Comparison of ENCODE assay signal across 14 mouse cellular contexts in genomic region chr7:43607743-43608287, GRCm38 (mm10). TPM values are rescaled to one million over a fixed set of nuclear protein-coding genes. Genes with fewer than 3 reads are reported as not detected.
DNase-seq lines count a peak whose midpoint lies in the region; ATAC-seq and TF ChIP-seq lines count a peak whose summit lies in the region.
"Had no signal": no experiment of that assay in that cellular context is flagged by ENCODE, and none has a peak within 500 bp of the region (broad histone marks: within the 10 kb centered on the region; RNA-seq: fewer than 3 reads in every experiment).

No protein-coding gene starts in this region.

- no peak for TF ChIP-seq POLR2A in lung, adult 2 months (IDR thresholded peaks at IDR 0.05; ENCODE audit: borderline replicate concordance, extremely low read depth, low read depth, low read length)

- no peak overlapping the region for H3K27ac ChIP-seq in lung, embryonic 16.5 days (ENCODE audit: low read length)
- H3K27ac ChIP-seq in forebrain, embryonic 14.5 days (ENCODE audit: low read depth, low read length) = no peak overlapping the region
- H3K27ac ChIP-seq in kidney, embryonic 14.5 days (ENCODE audit: low read depth, low read length) = no peak overlapping the region
- H3K27ac ChIP-seq: embryonic facial prominence, embryonic 15.5 days; liver, embryonic 14.5 days; stomach, embryonic 15.5 days had no signal

- WGBS in lung, embryonic 16.5 days = 32% methylated on average over 5 of the region's 5 CpGs
- 25% methylated on average over 5 of the region's 5 CpGs for WGBS in lung, adult 2 months
- WGBS in forebrain, embryonic 14.5 days = 48% methylated on average over 5 of the region's 5 CpGs
- 35% methylated on average over 5 of the region's 5 CpGs for WGBS in kidney, embryonic 14.5 days

- peaks cover 3% of the 10 kb centered on the region; the same call in 1 of the 2 replicates for H3K4me1 ChIP-seq in lung, embryonic 16.5 days (replicated peaks; ENCODE audit: control insufficient read depth, insufficient read depth, low read length)
- H3K4me1 ChIP-seq in lung, adult 2 months (ENCODE audit: control insufficient read depth, insufficient read depth, low read length) = no peaks in the 10 kb centered on the region
- H3K4me1 ChIP-seq in forebrain, embryonic 14.5 days (ENCODE audit: control insufficient read depth, insufficient read depth, low read length) = peaks cover 5% of the 10 kb centered on the region
- H3K4me1 ChIP-seq in kidney, embryonic 14.5 days (ENCODE audit: control insufficient read depth, insufficient read depth, low read length) = 0 out of 2 replicates have a peak, but pooled peaks cover 6% of the 10 kb centered on the region

- H3K4me2 ChIP-seq in lung, embryonic 16.5 days (ENCODE audit: low read depth, low read length) = no peak overlapping the region; the same call in 1 of the 2 replicates
- H3K4me2 ChIP-seq in forebrain, embryonic 14.5 days (ENCODE audit: low read length) = peak overlapping the region; percentile 69
- no peak overlapping the region; the same call in 1 of the 2 replicates for H3K4me2 ChIP-seq in kidney, embryonic 14.5 days (replicated peaks; ENCODE audit: low read depth, low read length)

- ATAC-seq in lung, embryonic 16.5 days (ENCODE audit: low read depth) = 0 out of 2 replicates have a peak, but pooled peaks have one; percentile 12
- no peak for ATAC-seq in forebrain, embryonic 14.5 days
- peak; percentile 21; the same call in 1 of the 2 replicates for ATAC-seq in neutrophil, adult 5-6 weeks (ENCODE audit: extremely low read depth, insufficient number of reproducible peaks, low FRiP score, poor library complexity, severe bottlenecking)
- no peak for ATAC-seq in kidney, embryonic 14.5 days (ENCODE audit: low FRiP score, low TSS enrichment)

- no peaks in the 10 kb centered on the region for H3K27me3 ChIP-seq in lung, embryonic 16.5 days (ENCODE audit: control insufficient read depth, insufficient read depth, low read depth, low read length)
- no peaks in the 10 kb centered on the region for H3K27me3 ChIP-seq in forebrain, embryonic 14.5 days (replicated peaks; ENCODE audit: control insufficient read depth, insufficient read depth, low read length)
- no peaks in the 10 kb centered on the region for H3K27me3 ChIP-seq in kidney, embryonic 14.5 days (ENCODE audit: control insufficient read depth, insufficient read depth, low read length)

- TF ChIP-seq CTCF in lung, adult 2 months (IDR thresholded peaks at IDR 0.05; ENCODE audit: insufficient read depth, low read length) = no peak

- no peaks in the 10 kb centered on the region for H3K36me3 ChIP-seq in lung, embryonic 16.5 days (ENCODE audit: control insufficient read depth, insufficient read depth, low read length)
- no peaks in the 10 kb centered on the region for H3K36me3 ChIP-seq in forebrain, embryonic 14.5 days (ENCODE audit: control insufficient read depth, insufficient read depth, low read length)
- H3K36me3 ChIP-seq in kidney, embryonic 14.5 days (ENCODE audit: control insufficient read depth, insufficient read depth, low read length) = no peaks in the 10 kb centered on the region
- H3K36me3 ChIP-seq: embryonic facial prominence, embryonic 15.5 days; G1E; stomach, embryonic 15.5 days had no signal

- H3K9ac ChIP-seq in lung, embryonic 16.5 days (ENCODE audit: low read length) = no peak overlapping the region
- H3K9ac ChIP-seq in forebrain, embryonic 14.5 days (ENCODE audit: low read length) = no peak overlapping the region; the same call in 1 of the 2 replicates
- no peak overlapping the region for H3K9ac ChIP-seq in kidney, embryonic 14.5 days (ENCODE audit: low read depth, low read length)
- H3K9ac ChIP-seq: embryonic facial prominence, embryonic 15.5 days; liver, embryonic 14.5 days; stomach, embryonic 15.5 days had no signal

- no peak overlapping the region for H3K4me3 ChIP-seq in lung, embryonic 16.5 days (ENCODE audit: low read length)
- H3K4me3 ChIP-seq in lung, adult 2 months (replicated peaks; ENCODE audit: extremely low read depth, low read depth, low read length) = no peak overlapping the region
- no peak overlapping the region for H3K4me3 ChIP-seq in forebrain, embryonic 14.5 days (ENCODE audit: low read depth, low read length)
- no peak overlapping the region for H3K4me3 ChIP-seq in kidney, embryonic 14.5 days (ENCODE audit: low read length)

- DNase-seq in lung, adult 2 months = no peak
- no peak for DNase-seq in forebrain, embryonic 14.5 days (ENCODE audit: low spot score)
- DNase-seq in lung, postnatal 25 days (ENCODE audit: low spot score) = peak; percentile 16
- no peak for DNase-seq in adrenal gland, postnatal 10 days
- no peak for DNase-seq in urinary bladder, postnatal 36 days (ENCODE audit: low spot score in 2 of 2)

- H3K9me3 ChIP-seq in lung, embryonic 16.5 days (ENCODE audit: control insufficient read depth, low read length) = no peaks in the 10 kb centered on the region
- H3K9me3 ChIP-seq in forebrain, embryonic 14.5 days (replicated peaks; ENCODE audit: control insufficient read depth, low read length) = no peaks in the 10 kb centered on the region
- no peaks in the 10 kb centered on the region for H3K9me3 ChIP-seq in kidney, embryonic 14.5 days (ENCODE audit: control insufficient read depth, low read length)
- H3K9me3 ChIP-seq: embryonic facial prominence, embryonic 15.5 days; G1E; stomach, embryonic 15.5 days had no signal

RNA-seq across cellular contexts. Expression of gene Zfp819, which starts 0.8 kb away (rescaled TPM):
- polyA plus RNA-seq in lung, embryonic 16.5 days (2015; fragmentation: Nextera tagmentation; extraction: Ambion mirVana) = 0.41 and 0.80 TPM in 2 replicates
- 0.09 TPM in 1 of 2 replicates, not detected in the other for polyA plus RNA-seq in lung, adult 2 months (2012; rRNA removed)
- 0.47 and 0.53 TPM in 2 replicates for polyA plus RNA-seq in forebrain, embryonic 14.5 days (2014; fragmentation: Nextera tagmentation; extraction: Ambion mirVana)
- 0.23 and 1.6 TPM in 2 replicates for total RNA-seq in neutrophil, adult 5-6 weeks (2017)
- under 1 TPM in 1 of 2 experiments, not detected in 1; 0.27 TPM for total RNA-seq in adrenal gland, postnatal 10 days (2021)
- polyA plus RNA-seq in kidney, embryonic 14.5 days (2014; fragmentation: Nextera tagmentation; extraction: Ambion mirVana) = 0.19 and 0.23 TPM in 2 replicates
- total RNA-seq: gastrocnemius, postnatal 4 days had no signal
- polyA plus RNA-seq: G1E; intestine, postnatal 0 days; stomach, embryonic 15.5 days had no signal

RNA-seq across cellular contexts. Expression of gene Ceacam18, which starts 26.7 kb away (rescaled TPM):
- polyA plus RNA-seq in lung, embryonic 16.5 days (2015; fragmentation: Nextera tagmentation; extraction: Ambion mirVana) = not detected in 2 replicates
- not detected in 2 replicates for polyA plus RNA-seq in lung, adult 2 months (2012; rRNA removed)
- not detected in 2 replicates for polyA plus RNA-seq in forebrain, embryonic 14.5 days (2014; fragmentation: Nextera tagmentation; extraction: Ambion mirVana)
- total RNA-seq in neutrophil, adult 5-6 weeks (2017) = 1.0 TPM in 1 of 2 replicates, not detected in the other
- total RNA-seq in adrenal gland, postnatal 10 days (2021) = not detected
- polyA plus RNA-seq in kidney, embryonic 14.5 days (2014; fragmentation: Nextera tagmentation; extraction: Ambion mirVana) = not detected in 2 replicates
- total RNA-seq: gastrocnemius, postnatal 4 days had no signal
- polyA plus RNA-seq: embryonic facial prominence, embryonic 15.5 days; G1E had no signal

RNA-seq across cellular contexts. Expression of gene Zfp719, which starts 28.4 kb away (rescaled TPM):
- polyA plus RNA-seq in lung, embryonic 16.5 days (2015; fragmentation: Nextera tagmentation; extraction: Ambion mirVana) = 14.1 and 15.8 TPM in 2 replicates
- 2.0 and 2.5 TPM in 2 replicates for polyA plus RNA-seq in lung, adult 2 months (2012; rRNA removed)
- polyA plus RNA-seq in forebrain, embryonic 14.5 days (2014; fragmentation: Nextera tagmentation; extraction: Ambion mirVana) = 18.8 and 21.5 TPM in 2 replicates
- 9.1 and 9.7 TPM in 2 replicates for total RNA-seq in neutrophil, adult 5-6 weeks (2017)
- total RNA-seq in adrenal gland, postnatal 10 days (2021) = 10 to 100 TPM; 10.8 to 12.5 TPM
- 9.9 and 14.1 TPM in 2 replicates for polyA plus RNA-seq in kidney, embryonic 14.5 days (2014; fragmentation: Nextera tagmentation; extraction: Ambion mirVana)

RNA-seq across cellular contexts. Expression of gene Zfp658, which starts 45.8 kb away (rescaled TPM):
- 4.3 TPM in 2 replicates for polyA plus RNA-seq in lung, embryonic 16.5 days (2015; fragmentation: Nextera tagmentation; extraction: Ambion mirVana)
- 1.6 and 1.8 TPM in 2 replicates for polyA plus RNA-seq in lung, adult 2 months (2012; rRNA removed)
- polyA plus RNA-seq in forebrain, embryonic 14.5 days (2014; fragmentation: Nextera tagmentation; extraction: Ambion mirVana) = 7.6 and 9.0 TPM in 2 replicates
- 3.3 and 3.7 TPM in 2 replicates for total RNA-seq in neutrophil, adult 5-6 weeks (2017)
- total RNA-seq in adrenal gland, postnatal 10 days (2021) = 1 to 10 TPM; 1.9 to 2.5 TPM
- 2.0 and 4.0 TPM in 2 replicates for polyA plus RNA-seq in kidney, embryonic 14.5 days (2014; fragmentation: Nextera tagmentation; extraction: Ambion mirVana)

RNA-seq across cellular contexts. Expression of gene Siglece, which starts 52.1 kb away (rescaled TPM):
- 1.2 and 2.2 TPM in 2 replicates for polyA plus RNA-seq in lung, embryonic 16.5 days (2015; fragmentation: Nextera tagmentation; extraction: Ambion mirVana)
- polyA plus RNA-seq in lung, adult 2 months (2012; rRNA removed) = 4.8 and 7.0 TPM in 2 replicates
- polyA plus RNA-seq in forebrain, embryonic 14.5 days (2014; fragmentation: Nextera tagmentation; extraction: Ambion mirVana) = 0.19 and 0.42 TPM in 2 replicates
- 135 and 136 TPM in 2 replicates for total RNA-seq in neutrophil, adult 5-6 weeks (2017)
- 1 to 10 TPM; 1.1 to 1.6 TPM for total RNA-seq in adrenal gland, postnatal 10 days (2021)
- 0.39 and 0.95 TPM in 2 replicates for polyA plus RNA-seq in kidney, embryonic 14.5 days (2014; fragmentation: Nextera tagmentation; extraction: Ambion mirVana)
- polyA plus RNA-seq: G1E had no signal

Comparison
In these comparisons a context has a peak if more than half of its experiments do, and no peak if none do; other contexts are left out.
1. ATAC-seq: peak in lung, embryonic 16.5 days (single experiment) and neutrophil, adult 5-6 weeks (single experiment); none in forebrain, embryonic 14.5 days (single experiment) and kidney, embryonic 14.5 days (single experiment).